Mouse (Mus musculus) embryonic facial prominence, embryonic 15.5 days (tissue): ENCODE measurements around the gene Drg2. TPM values are rescaled to one million over a fixed set of nuclear protein-coding genes. Genes with fewer than 3 reads are reported as not detected.
"Not testable (repeated sequence)": the region's sequence is repeated elsewhere in the genome, so short reads cannot be mapped to it uniquely, and the experiment has no call there.

ENCODE experiments used
- ATAC-seq: fragments of 200-750 bp; cut with Nextera tagmentation; 2 replicates; pipeline ENCODE4 v1.8.0; 2017; ENCODE audit warnings: low read depth, moderate TSS enrichment; ENCODE audit not compliant: insufficient number of reproducible peaks, low FRiP score, low TSS enrichment
- H3K27ac ChIP-seq: fragments of 300-500 bp; sonication (generic); replicated peaks from 2 replicates; pipeline ENCODE4 v1.5.1; 2015; ENCODE audit warnings: mild to moderate bottlenecking, inconsistent platforms
- H3K27me3 ChIP-seq: fragments of 300-500 bp; sonication (generic); 2 replicates; pipeline ENCODE4 v1.6.1; 2015; ENCODE audit warnings: inconsistent platforms
- H3K36me3 ChIP-seq: fragments of 300-500 bp; sonication (generic); 2 replicates; pipeline ENCODE4 v1.6.1; 2015; ENCODE audit warnings: mild to moderate bottlenecking, inconsistent platforms
- H3K4me1 ChIP-seq: fragments of 300-500 bp; sonication (generic); 2 replicates; pipeline ENCODE4 v1.6.1; 2015; ENCODE audit warnings: inconsistent platforms
- H3K4me2 ChIP-seq: fragments of 300-500 bp; sonication (generic); replicated peaks from 2 replicates; pipeline ENCODE4 v1.6.1; 2015; ENCODE audit warnings: mild to moderate bottlenecking, inconsistent platforms
- H3K4me3 ChIP-seq: fragments of 300-500 bp; sonication (generic); replicated peaks from 2 replicates; pipeline ENCODE4 v1.5.1; 2015; ENCODE audit warnings: mild to moderate bottlenecking, inconsistent platforms
- H3K9ac ChIP-seq: fragments of 300-500 bp; sonication (generic); 2 replicates; pipeline ENCODE4 v1.6.1; 2015; ENCODE audit warnings: inconsistent platforms
- H3K9me3 ChIP-seq: fragments of 300-500 bp; sonication (generic); replicated peaks from 2 replicates; pipeline ENCODE4 v1.6.1; 2016; ENCODE audit warnings: inconsistent platforms
- WGBS: fragments of 180-500 bp; shearing (Covaris S2); methylation state at CpG from one replicate; pipeline ENCODE4 v1.1.7; 2015; 5-methylcytosine and 5-hydroxymethylcytosine counted together
- polyA plus RNA-seq: library from polyadenylated mRNA; unstranded; fragments of >200 nt; fragmentation: Nextera tagmentation; extraction: Ambion mirVana; gene quantifications from 2 replicates; pipeline ENCODE4 v1.2.1, GENCODE M21; 2015

Gene Drg2
- polyA plus RNA-seq, 1 experiment from 2014 or later: 106 TPM

DNA sequence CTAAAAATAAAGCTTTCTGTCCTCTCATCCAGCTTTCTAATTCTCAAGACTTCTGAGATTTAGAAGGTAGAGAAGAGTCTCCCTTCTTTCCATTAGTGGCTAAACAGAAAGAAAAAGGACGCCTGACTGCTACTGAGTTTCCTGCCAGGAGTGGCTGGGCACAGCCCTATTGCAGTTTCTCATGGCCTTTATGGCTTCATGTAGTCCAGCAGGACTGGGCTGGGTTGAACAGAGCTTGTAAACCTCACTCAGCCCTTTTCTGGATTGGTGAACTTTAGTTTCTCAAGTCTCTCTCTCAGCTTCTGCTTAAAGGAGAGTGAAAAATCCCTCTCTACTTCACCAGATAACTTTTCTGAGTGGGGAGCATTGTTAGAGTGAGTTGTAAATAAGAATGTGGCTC, 28.0 kb upstream of the Drg2 start:
- WGBS: 86% methylated on average over 1 of the region's 1 CpGs
- no peak overlapping the region for H3K27ac ChIP-seq
- ATAC-seq: no peak
- no peak overlapping the region for H3K9ac ChIP-seq
- no peaks in the 10 kb centered on the region for H3K9me3 ChIP-seq
- no peaks in the 10 kb centered on the region for H3K4me1 ChIP-seq
- no peaks in the 10 kb centered on the region for H3K27me3 ChIP-seq
- H3K4me3 ChIP-seq: no peak overlapping the region
- H3K4me2 ChIP-seq: no peak overlapping the region
- H3K36me3 ChIP-seq: peaks cover 39% of the 10 kb centered on the region

- no peak for ATAC-seq
- H3K4me2 ChIP-seq: no peak overlapping the region
- WGBS: 92% methylated on average over 3 of the region's 3 CpGs
- H3K4me1 ChIP-seq: no peaks in the 10 kb centered on the region
- H3K9me3 ChIP-seq: no peaks in the 10 kb centered on the region
- H3K9ac ChIP-seq: no peak overlapping the region
- H3K27ac ChIP-seq: no peak overlapping the region
- H3K27me3 ChIP-seq: no peaks in the 10 kb centered on the region
- no peak overlapping the region for H3K4me3 ChIP-seq
- H3K36me3 ChIP-seq: peaks cover 50% of the 10 kb centered on the region
These were observed 26.8 kb upstream of the Drg2 start for GRCm38 (mm10) chr11:60427628-60428027.

DNA sequence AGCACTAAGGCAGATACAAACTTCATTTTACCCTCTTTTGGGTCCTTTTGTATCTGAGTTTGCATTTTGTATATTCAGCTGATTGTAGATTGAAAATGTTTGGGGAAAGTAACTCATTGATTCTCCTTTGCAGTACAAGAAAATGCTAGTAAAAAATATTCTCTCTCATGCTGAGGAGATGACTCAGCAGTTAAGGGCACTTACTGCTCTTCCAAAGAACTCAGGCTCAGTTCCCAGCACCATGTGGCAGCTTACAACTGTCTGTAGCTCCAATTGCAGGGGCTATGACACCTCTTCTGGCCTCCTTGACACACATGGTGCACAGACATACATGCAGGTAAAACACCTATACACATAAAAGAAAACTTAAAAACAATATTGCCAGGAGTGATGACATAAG, 20.9 kb upstream of the Drg2 start:
- no peak for ATAC-seq
- no peak overlapping the region for H3K27ac ChIP-seq
- no peak overlapping the region for H3K4me2 ChIP-seq
- H3K9me3 ChIP-seq: no peaks in the 10 kb centered on the region
- no peaks in the 10 kb centered on the region for H3K4me1 ChIP-seq
- H3K4me3 ChIP-seq: no peak overlapping the region
- H3K27me3 ChIP-seq: no peaks in the 10 kb centered on the region
- H3K36me3 ChIP-seq: peaks cover 65% of the 10 kb centered on the region
- H3K9ac ChIP-seq: no peak overlapping the region

- WGBS: 97% methylated on average over 1 of the region's 1 CpGs
- H3K4me2 ChIP-seq: no peak overlapping the region
- no peak for ATAC-seq
These were observed 19.3 kb upstream of the Drg2 start for GRCm38 (mm10) chr11:60435133-60435532.

DNA sequence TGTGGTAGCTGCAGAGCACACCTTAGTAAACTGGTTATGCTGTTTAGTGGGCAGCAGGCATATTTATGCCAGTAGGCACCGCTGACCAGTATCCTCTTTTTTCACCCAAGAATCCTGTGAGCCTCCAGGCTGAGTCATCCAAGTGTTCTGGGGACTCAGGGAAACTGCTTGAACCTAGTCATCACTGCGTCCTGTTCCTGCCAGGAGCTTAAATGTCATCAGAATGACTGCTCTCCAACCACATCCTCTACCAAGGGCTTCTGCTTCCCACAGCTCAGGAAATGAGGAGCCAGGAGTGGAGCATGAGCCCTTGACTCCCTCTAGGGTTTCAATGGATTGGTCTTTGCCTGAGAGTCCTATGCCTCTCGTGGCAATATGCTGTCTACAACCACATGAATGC, 17.8 kb upstream of the Drg2 start:
- no peak overlapping the region for H3K27ac ChIP-seq
- H3K4me2 ChIP-seq: no peak overlapping the region
- H3K36me3 ChIP-seq: peaks cover 78% of the 10 kb centered on the region
- no peak overlapping the region for H3K9ac ChIP-seq
- no peaks in the 10 kb centered on the region for H3K4me1 ChIP-seq
- no peaks in the 10 kb centered on the region for H3K9me3 ChIP-seq
- 84% methylated on average over 3 of the region's 3 CpGs for WGBS
- ATAC-seq: no peak
- H3K27me3 ChIP-seq: no peaks in the 10 kb centered on the region
- H3K4me3 ChIP-seq: no peak overlapping the region

More at GRCm38 (mm10) chr11:60435133-60435532, 19.3 kb upstream of the Drg2 start:
- peaks cover 73% of the 10 kb centered on the region for H3K36me3 ChIP-seq
- H3K27me3 ChIP-seq: no peaks in the 10 kb centered on the region
- no peaks in the 10 kb centered on the region for H3K9me3 ChIP-seq
- no peak overlapping the region for H3K9ac ChIP-seq
- H3K4me1 ChIP-seq: no peaks in the 10 kb centered on the region
- H3K4me3 ChIP-seq: no peak overlapping the region
- H3K27ac ChIP-seq: no peak overlapping the region

DNA sequence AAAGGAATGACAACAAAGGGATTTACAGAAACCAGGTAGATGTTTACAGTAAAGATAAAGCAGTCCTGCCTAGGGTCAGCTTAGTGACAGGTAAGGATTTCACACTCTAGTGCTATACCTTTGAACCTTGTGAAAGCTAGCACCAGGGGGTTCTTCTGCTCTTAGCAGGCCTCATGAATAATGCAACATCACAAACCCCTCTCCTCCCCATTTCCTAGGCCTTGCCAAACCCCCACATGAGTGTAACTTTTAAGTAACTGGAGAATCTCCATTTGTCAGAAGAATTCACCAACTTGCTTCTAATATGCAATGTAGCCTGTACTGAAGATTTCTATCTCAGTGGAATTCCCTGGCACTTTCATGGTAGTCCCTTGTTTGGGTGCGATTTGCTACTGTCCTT, 14.8 kb upstream of the Drg2 start:
- not testable (repeated sequence) for ATAC-seq
- WGBS: 43% methylated on average over 1 of the region's 1 CpGs
- H3K36me3 ChIP-seq: peaks cover 84% of the 10 kb centered on the region

GRCm38 (mm10) chr11:60440176-60440575, 14.2 kb upstream of the Drg2 start:
- Histone ChIP-seq H3K4me1 (no peaks in the 10 kb centered on the region), H3K4me3 (no peak overlapping the region), H3K27ac (no peak overlapping the region), H3K9me3 (no peaks in the 10 kb centered on the region), H3K27me3 (no peaks in the 10 kb centered on the region), H3K36me3 (peaks cover 78% of the 10 kb centered on the region), H3K9ac (no peak overlapping the region), H3K4me2 (no peak overlapping the region)
- ATAC-seq: no peak
- WGBS: 53% methylated on average over 7 of the region's 7 CpGs

More for the DNA sequence above, 14.8 kb upstream of the Drg2 start:
- not testable (repeated sequence) for H3K4me3 ChIP-seq, H3K27ac ChIP-seq, H3K4me1 ChIP-seq, H3K4me2 ChIP-seq, H3K9me3 ChIP-seq, H3K27me3 ChIP-seq, H3K9ac ChIP-seq

GRCm38 (mm10) chr11:60442896-60443295, 11.5 kb upstream of the Drg2 start:
- H3K4me2 ChIP-seq: no peak overlapping the region
- no peaks in the 10 kb centered on the region for H3K9me3 ChIP-seq
- peaks cover 53% of the 10 kb centered on the region for H3K36me3 ChIP-seq
- no peak overlapping the region for H3K27ac ChIP-seq
- ATAC-seq: no peak
- H3K4me3 ChIP-seq: no peak overlapping the region
- WGBS: 85% methylated on average over 6 of the region's 6 CpGs
- H3K4me1 ChIP-seq: no peaks in the 10 kb centered on the region
- H3K27me3 ChIP-seq: no peaks in the 10 kb centered on the region
- H3K9ac ChIP-seq: no peak overlapping the region

DNA sequence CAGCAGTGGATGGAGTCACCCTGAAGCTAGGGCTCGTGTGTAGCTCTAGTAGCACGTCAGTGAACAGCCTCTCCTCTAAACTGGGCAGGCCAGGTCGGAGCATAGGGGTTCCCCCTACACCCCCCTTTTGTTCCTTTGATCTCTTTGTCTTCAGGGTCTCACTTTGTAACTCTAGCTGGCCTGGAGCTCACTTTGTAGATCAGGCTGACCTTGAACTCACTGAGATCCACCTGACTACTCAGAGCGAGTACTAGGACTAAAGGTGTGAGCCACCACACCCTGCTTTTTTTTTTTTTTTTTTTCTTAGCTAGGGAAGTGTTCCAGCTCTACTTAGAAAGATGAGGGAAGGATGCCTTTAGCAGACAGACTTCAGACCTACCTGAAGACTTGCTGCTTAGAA, 10.4 kb upstream of the Drg2 start:
- H3K4me3 ChIP-seq: no peak overlapping the region
- no peak overlapping the region for H3K4me2 ChIP-seq
- H3K27me3 ChIP-seq: no peaks in the 10 kb centered on the region
- no peaks in the 10 kb centered on the region for H3K9me3 ChIP-seq
- H3K36me3 ChIP-seq: peaks cover 44% of the 10 kb centered on the region
- no peak for ATAC-seq
- 73% methylated on average over 4 of the region's 4 CpGs for WGBS
- H3K9ac ChIP-seq: no peak overlapping the region
- no peaks in the 10 kb centered on the region for H3K4me1 ChIP-seq
- H3K27ac ChIP-seq: no peak overlapping the region

GRCm38 (mm10) chr11:60454745-60455087, 325 bp downstream of the Drg2 start:
- peak overlapping the region; percentile 71 for H3K4me2 ChIP-seq
- no peaks in the 10 kb centered on the region for H3K9me3 ChIP-seq
- peak overlapping the region; percentile 80 for H3K27ac ChIP-seq
- no peak for ATAC-seq
- under 1% methylated on average over 17 of the region's 17 CpGs for WGBS
- H3K36me3 ChIP-seq: peaks cover 36% of the 10 kb centered on the region
- peak overlapping the region; percentile 58 for H3K9ac ChIP-seq
- peak overlapping the region; percentile 75 for H3K4me3 ChIP-seq
- H3K4me1 ChIP-seq: peaks cover 14% of the 10 kb centered on the region
- no peaks in the 10 kb centered on the region for H3K27me3 ChIP-seq

- 88% methylated on average over 1 of the region's 1 CpGs for WGBS
- Histone ChIP-seq H3K27ac (no peak overlapping the region), H3K9ac (no peak overlapping the region), H3K36me3 (peaks cover 68% of the 10 kb centered on the region), H3K4me2 (no peak overlapping the region), H3K4me3 (no peak overlapping the region), H3K4me1 (peaks cover 14% of the 10 kb centered on the region), H3K9me3 (no peaks in the 10 kb centered on the region), H3K27me3 (no peaks in the 10 kb centered on the region)
- no peak for ATAC-seq
These were observed 3.6 kb downstream of the Drg2 start for GRCm38 (mm10) chr11:60457973-60458372.

- WGBS: 95% methylated on average over 2 of the region's 2 CpGs
- H3K27ac ChIP-seq: no peak overlapping the region
- no peak overlapping the region for H3K4me3 ChIP-seq
- H3K4me1 ChIP-seq: no peaks in the 10 kb centered on the region
- H3K27me3 ChIP-seq: no peaks in the 10 kb centered on the region
- no peak overlapping the region for H3K9ac ChIP-seq
- no peaks in the 10 kb centered on the region for H3K9me3 ChIP-seq
- peaks cover 83% of the 10 kb centered on the region for H3K36me3 ChIP-seq
- ATAC-seq: no peak
- no peak overlapping the region for H3K4me2 ChIP-seq
These were observed 11.6 kb downstream of the Drg2 start for GRCm38 (mm10) chr11:60465943-60466380.
